8 mouse cellular contexts compared by ENCODE assay signal in the genomic region with DNA sequence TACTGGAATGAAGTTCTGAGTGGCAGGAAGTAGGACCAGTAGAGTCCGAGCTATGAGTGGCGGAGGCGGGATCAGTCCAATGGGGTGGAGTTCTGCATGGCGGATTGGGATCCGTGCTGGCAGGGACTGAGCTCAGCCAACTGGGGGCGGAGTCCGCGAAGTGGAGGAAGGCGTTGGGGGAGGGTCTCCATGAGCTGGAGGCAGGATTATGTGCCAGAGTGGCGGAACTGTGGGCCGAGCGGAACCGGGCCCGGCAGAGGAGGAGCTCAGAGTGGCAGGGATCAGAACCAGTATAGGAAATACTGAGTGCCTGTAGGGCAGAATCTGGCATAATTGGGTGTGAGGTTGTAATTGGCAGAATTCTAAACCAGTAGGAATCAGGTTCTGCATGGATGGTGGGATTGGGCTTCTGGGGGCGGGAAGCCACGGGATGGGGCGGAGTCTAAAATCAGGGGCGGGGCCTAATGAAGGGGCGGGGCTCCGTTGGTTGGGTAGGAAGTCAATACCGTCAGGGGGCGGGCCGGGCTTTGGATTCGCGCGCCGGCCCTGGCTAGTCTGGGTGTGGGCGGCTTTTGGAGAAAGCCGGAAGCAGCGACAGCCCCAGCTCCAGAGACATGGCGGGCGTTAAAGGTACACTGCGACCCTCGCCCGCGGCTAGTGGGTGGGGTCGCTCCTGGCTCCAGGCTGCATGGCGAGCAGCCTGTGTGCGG. TPM values are rescaled to one million over a fixed set of nuclear protein-coding genes. Genes with fewer than 3 reads are reported as not detected.
A peak's percentile ranks its signal among the peaks of the same experiment; 100 is the strongest.
DNase-seq lines count a peak whose midpoint lies in the region; ATAC-seq lines count a peak whose summit lies in the region.

A gene (plus strand): TSS at position 523 of the 710 bp plus-strand sequence.

- H3K36me3 ChIP-seq in intestine, embryonic 14.5 days (ENCODE audit: control insufficient read depth, insufficient read depth, low read length), result no peaks in the 10 kb centered on the region

- H3K9ac ChIP-seq in intestine, embryonic 14.5 days (ENCODE audit: low read length), result peak within 1 kb of the TSS; percentile 96

- peak; percentile 97 to 99 for DNase-seq in adrenal gland, adult 18-20 months (ENCODE audit: low spot score in 2 of 2)
- DNase-seq in embryo, embryonic 11 days, result peak; percentile 98
- peak; percentile 100 for DNase-seq in gastrocnemius, postnatal 25 days
- DNase-seq in intestine, embryonic 14.5 days (ENCODE audit: low spot score), result peak; percentile 100
- peak; percentile 100 for DNase-seq in left cerebral cortex, postnatal 14 days (ENCODE audit: low spot score in 2 of 2)
- peak; percentile 97 for DNase-seq in mesoderm, embryonic 11.5 days (ENCODE audit: low read depth, low spot score)
- DNase-seq in right cerebral cortex, postnatal 36 days (ENCODE audit: low spot score in 2 of 2), result peak; percentile 99 to 100
- DNase-seq in yolk sac, embryonic 10.5 days (ENCODE audit: low spot score), result peak; percentile 100

- under 1% methylated on average over 38 of the region's 39 CpGs for WGBS in intestine, embryonic 14.5 days

- H3K4me1 ChIP-seq in intestine, embryonic 14.5 days (replicated peaks; ENCODE audit: control insufficient read depth, insufficient read depth, low read length), result peaks cover 10% of the 10 kb centered on the region

- H3K27ac ChIP-seq in intestine, embryonic 14.5 days (ENCODE audit: low read depth), result peak within 1 kb of the TSS; percentile 89

- intact Hi-C loops in left cerebral cortex, postnatal 14 days (cut with DNase I), result loop anchor here (10.0 kb wide), 1 partner anchor 293 kb away; no protein-coding TSS in a partner anchor

- no peaks in the 10 kb centered on the region for H3K9me3 ChIP-seq in intestine, embryonic 14.5 days (ENCODE audit: control insufficient read depth, low read length)

- peak within 1 kb of the TSS; percentile 88 for H3K4me3 ChIP-seq in intestine, embryonic 14.5 days (ENCODE audit: low read depth, low read length)

- peak within 1 kb of the TSS; percentile 73 for H3K4me2 ChIP-seq in intestine, embryonic 14.5 days (ENCODE audit: low read length)

- H3K27me3 ChIP-seq in intestine, embryonic 14.5 days (replicated peaks; ENCODE audit: control insufficient read depth, insufficient read depth, low read length), result no peaks in the 10 kb centered on the region

- peak; percentile 99 for ATAC-seq in intestine, embryonic 14.5 days (replicated peaks; ENCODE audit: low FRiP score, low TSS enrichment, low read depth)

RNA-seq across cellular contexts. Expression of the gene that starts here (rescaled TPM):
- total RNA-seq in adrenal gland, adult 18-20 months (2021), result 10 to 100 TPM; 45.0 to 74.5 TPM
- 10 to 100 TPM; 10.3 to 12.2 TPM for total RNA-seq in gastrocnemius, postnatal 25 days (2021)
- 75.7 and 81.4 TPM in 2 replicates for polyA plus RNA-seq in intestine, embryonic 14.5 days (2014; fragmentation: Nextera tagmentation; extraction: Ambion mirVana)
- 10 to 100 TPM; 28.7 to 29.6 TPM for total RNA-seq in left cerebral cortex, postnatal 14 days (2021)

Comparison
In these comparisons a context has a peak if more than half of its experiments do, and no peak if none do; other contexts are left out.
1. Peak in every context shown above with its lines: DNase-seq, ATAC-seq, H3K4me3 ChIP-seq and H3K27ac ChIP-seq.